Mouse (Mus musculus): ENCODE data around the gene Tfpi2.

- no peak for TF ChIP-seq CTCF (IDR thresholded peaks at IDR 0.05; ENCODE audit: low read depth, low read length)
- TF ChIP-seq POLR2A (IDR thresholded peaks at IDR 0.05; ENCODE audit: extremely low read depth, insufficient read depth, low read length) = no peak
Observed at GRCm38 (mm10) chr6:3922870-3923269, 65.8 kb downstream of the Tfpi2 start.
